Mouse (Mus musculus) cerebellum, adult 9-10 months (tissue): ENCODE measurements around the gene Gm4985.
"Not testable (repeated sequence)": the region's sequence is repeated elsewhere in the genome, so short reads cannot be mapped to it uniquely, and the experiment has no call there.

Source experiments
- DNase-seq: peaks from one replicate; pipeline ENCODE4 v3.0.0; 2022

The Gm4985 gene

DNA sequence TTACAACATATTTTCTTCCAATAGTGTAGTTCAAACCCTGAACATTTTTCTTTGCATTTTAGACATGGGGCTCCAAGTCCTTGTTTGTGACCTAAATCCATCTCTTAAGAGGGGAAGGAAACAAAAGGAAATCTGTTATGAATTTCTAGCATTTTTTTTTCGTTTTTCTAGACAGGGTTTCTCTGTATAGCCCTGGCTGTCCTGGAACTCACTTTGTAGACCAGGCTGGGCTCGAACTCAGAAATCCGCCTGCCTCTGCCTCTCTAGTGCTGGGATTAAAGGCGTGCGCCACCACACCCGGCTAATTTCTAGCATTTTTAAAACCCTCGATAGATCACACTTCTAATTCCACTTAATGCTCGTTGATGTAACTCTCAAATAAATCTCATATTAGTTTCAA, at the start of gene Gm4985:
Gm4985 (minus strand) TSS at position 101 of the 400 bp plus-strand sequence.
- DNase-seq: not testable (repeated sequence)

DNA sequence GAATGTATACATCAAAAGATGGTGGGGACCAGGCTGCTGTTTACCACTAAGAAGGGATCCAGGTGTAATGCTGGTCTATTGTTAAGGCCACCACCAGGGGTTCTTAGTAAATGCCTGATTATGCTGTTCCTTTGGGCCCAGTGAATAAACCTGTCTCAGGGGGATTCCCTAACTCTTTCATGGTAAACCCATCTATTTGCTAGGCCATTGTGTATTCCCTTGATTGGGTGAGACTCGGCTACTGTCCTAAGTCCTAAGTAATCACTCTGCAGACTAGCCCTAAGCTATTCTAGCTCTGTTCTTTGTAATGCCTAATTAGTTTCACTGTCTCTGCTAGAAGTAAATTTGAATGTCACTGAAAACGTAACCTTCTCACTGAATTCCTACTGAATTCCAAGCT, 4.6 kb downstream of the Gm4985 start:
- DNase-seq: no peak
